Mouse (Mus musculus): Measurements from ENCODE around the gene Vps33b.

DNA sequence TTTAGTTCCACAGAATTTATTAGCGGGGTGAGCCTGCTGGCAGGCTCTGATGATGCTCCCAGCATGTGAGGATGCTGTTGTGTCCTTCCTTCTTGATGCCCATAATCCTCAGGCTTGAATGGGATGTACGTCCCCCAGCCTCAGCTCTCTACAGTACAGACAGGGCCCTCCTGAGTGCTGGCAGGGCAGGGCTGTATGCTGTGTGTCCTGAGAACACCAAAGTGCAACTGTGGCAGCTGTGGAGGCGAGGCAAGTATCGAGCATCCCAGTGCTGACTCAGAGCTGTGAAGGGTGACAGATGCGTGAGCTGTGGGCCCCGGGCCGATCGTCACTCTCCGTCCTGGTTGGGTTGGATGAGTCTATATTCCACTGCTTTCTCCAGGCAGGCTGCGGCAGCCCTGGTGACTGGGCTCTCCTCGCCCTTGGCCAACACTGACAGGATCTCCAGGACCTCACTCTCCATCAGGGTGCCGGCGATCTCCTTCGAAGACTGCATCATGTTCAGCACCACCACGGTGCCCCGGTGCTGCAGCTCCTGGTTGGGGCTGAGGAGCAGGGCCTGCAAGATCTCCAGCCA is 55.9 kb downstream of the Vps33b start:
- TF ChIP-seq GATA1 (IDR thresholded peaks at IDR 0.05; ENCODE audit: borderline replicate concordance, low read length) (no peak), FLI1 (IDR thresholded peaks at IDR 0.05; ENCODE audit: low read length) (no peak)

All from megakaryocyte, embryonic 14.5 days (primary cell).